Mouse (Mus musculus) liver, adult 2 months (tissue): ENCODE measurements around the gene Herc2. TPM values are rescaled to one million over a fixed set of nuclear protein-coding genes. Genes with fewer than 3 reads are reported as not detected.

Experiments
- DNase-seq: peaks from one replicate; pipeline ENCODE4 v3.0.0-alpha.2; 2011; ENCODE audit warnings: low read depth, low spot score; ENCODE audit errors: extremely low read depth
- H3K27ac ChIP-seq: fragments of 200-500 bp; replicated peaks from 2 replicates; pipeline ENCODE4 v1.5.1; 2012; ENCODE audit warnings: low read depth, mild to moderate bottlenecking, control low read depth, inconsistent platforms, low read length; ENCODE audit not compliant: insufficient read depth
- H3K27me3 ChIP-seq: fragments of 200-500 bp; 2 replicates; pipeline ENCODE4 v1.6.1; 2012; ENCODE audit warnings: mild to moderate bottlenecking, moderate library complexity, low read length, inconsistent platforms; ENCODE audit not compliant: control insufficient read depth, insufficient read depth
- H3K36me3 ChIP-seq: fragments of 200-500 bp; 2 replicates; pipeline ENCODE4 v1.6.1; 2012; ENCODE audit warnings: low read length, inconsistent platforms; ENCODE audit not compliant: control insufficient read depth, insufficient read depth
- H3K4me1 ChIP-seq: fragments of 200-500 bp; 2 replicates; pipeline ENCODE4 v1.6.1; 2011; ENCODE audit warnings: low read length; ENCODE audit not compliant: control insufficient read depth, insufficient read depth
- H3K4me3 ChIP-seq: fragments of 200-500 bp; 2 replicates; pipeline ENCODE4 v1.5.1; 2011; ENCODE audit warnings: low read depth, mild to moderate bottlenecking, control low read depth, low read length, moderate library complexity; ENCODE audit not compliant: insufficient read depth
- H3K79me2 ChIP-seq: fragments of 200-500 bp; 2 replicates; pipeline ENCODE4 v1.6.1; 2012; ENCODE audit warnings: inconsistent platforms, mild to moderate bottlenecking, low read length, moderate library complexity; ENCODE audit not compliant: control insufficient read depth, insufficient read depth
- H3K9ac ChIP-seq: fragments of 200-500 bp; 2 replicates; pipeline ENCODE4 v1.6.1; 2012; ENCODE audit warnings: low read depth, mild to moderate bottlenecking, control low read depth, inconsistent platforms, low read length
- CTCF ChIP-seq: fragments of 200-500 bp; IDR thresholded peaks from 2 replicates; pipeline ENCODE4 v1.5.1; 2011; ENCODE audit warnings: low read depth, low read length, control low read depth
- POLR2A ChIP-seq: fragments of 200-500 bp; IDR thresholded peaks from 2 replicates; pipeline ENCODE4 v1.6.1; 2011; ENCODE audit warnings: low read length, control low read depth; ENCODE audit not compliant: insufficient read depth; ENCODE audit errors: extremely low read depth
- WGBS: fragments of 180-500 bp; shearing (Covaris S2); methylation state at CpG from one replicate; pipeline ENCODE4 v1.1.7; 2018; 5-methylcytosine and 5-hydroxymethylcytosine counted together
- polyA plus RNA-seq: library from polyadenylated mRNA; depleted of rRNA; stranded (reverse); fragments of >200 nt; gene quantifications from 2 replicates; pipeline ENCODE4 v1.2.3, GENCODE M21; 2012
- total RNA-seq: library from RNA; depleted of rRNA; stranded (reverse); fragments of >200 nt; gene quantifications from 2 replicates; pipeline ENCODE4 v1.2.3, GENCODE M21; 2014

Herc2 gene
- total and polyA plus RNA-seq, 2 experiments = 9.8 to 15.9 TPM

DNA sequence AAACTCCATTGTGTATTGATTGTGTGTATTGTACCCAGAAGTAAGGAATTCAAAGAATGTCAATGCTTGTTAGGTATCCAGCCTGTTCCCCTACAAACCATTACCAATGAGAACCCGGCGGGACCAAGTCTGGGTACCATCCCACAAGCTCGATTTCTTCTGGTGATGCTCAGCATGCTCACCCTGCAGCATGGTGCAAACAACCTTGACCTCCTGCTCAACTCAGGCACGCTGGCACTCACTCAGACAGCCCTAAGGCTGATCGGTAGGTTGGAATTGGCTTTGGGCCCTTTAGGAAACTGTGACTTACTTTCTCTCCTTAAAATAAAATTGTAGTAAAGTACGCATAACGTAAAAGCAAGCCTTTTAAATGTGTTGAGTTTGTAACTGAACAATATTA lies 88.7 kb downstream of the Herc2 start:
- DNase-seq = peak; percentile 27
- 73% methylated on average over 7 of the region's 7 CpGs for WGBS

DNA sequence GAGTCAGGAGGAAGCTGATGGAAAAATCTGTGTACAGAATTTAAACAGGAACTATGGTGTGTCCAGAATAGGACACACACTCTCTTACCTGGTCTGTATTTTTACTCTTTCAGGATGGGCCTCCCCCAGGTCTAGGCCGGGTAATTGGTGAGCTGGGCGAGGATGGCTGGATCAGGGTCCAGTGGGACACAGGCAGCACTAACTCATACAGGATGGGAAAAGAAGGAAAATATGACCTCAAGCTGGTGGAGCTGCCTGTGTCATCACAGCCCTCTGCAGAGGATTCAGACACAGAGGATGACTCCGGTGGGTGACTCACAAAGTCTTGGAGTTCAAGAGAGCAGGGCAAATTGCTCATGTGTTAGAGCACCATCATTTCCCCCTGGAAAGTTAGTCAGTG lies 96.4 kb downstream of the Herc2 start:
- TF ChIP-seq CTCF (no peak), POLR2A (no peak)
- no peaks in the 10 kb centered on the region; the same call in 1 of the 2 replicates for H3K4me1 ChIP-seq
- no peaks in the 10 kb centered on the region for H3K27me3 ChIP-seq
- H3K36me3 ChIP-seq = peaks cover 52% of the 10 kb centered on the region
- no peak overlapping the region for H3K27ac ChIP-seq
- no peak overlapping the region for H3K4me3 ChIP-seq
- WGBS = 97% methylated on average over 3 of the region's 3 CpGs
- no peak overlapping the region for H3K9ac ChIP-seq
- DNase-seq = no peak
- H3K79me2 ChIP-seq = no peaks in the 10 kb centered on the region

More for the DNA sequence above, 88.7 kb downstream of the Herc2 start:
- Histone ChIP-seq H3K9ac (no peak overlapping the region), H3K27me3 (no peaks in the 10 kb centered on the region), H3K4me3 (no peak overlapping the region), H3K27ac (no peak overlapping the region), H3K4me1 (no peaks in the 10 kb centered on the region; the same call in 1 of the 2 replicates), H3K79me2 (no peaks in the 10 kb centered on the region; the same call in 1 of the 2 replicates), H3K36me3 (peaks cover 51% of the 10 kb centered on the region)
- no peak for TF ChIP-seq POLR2A
- no peak for TF ChIP-seq CTCF

DNA sequence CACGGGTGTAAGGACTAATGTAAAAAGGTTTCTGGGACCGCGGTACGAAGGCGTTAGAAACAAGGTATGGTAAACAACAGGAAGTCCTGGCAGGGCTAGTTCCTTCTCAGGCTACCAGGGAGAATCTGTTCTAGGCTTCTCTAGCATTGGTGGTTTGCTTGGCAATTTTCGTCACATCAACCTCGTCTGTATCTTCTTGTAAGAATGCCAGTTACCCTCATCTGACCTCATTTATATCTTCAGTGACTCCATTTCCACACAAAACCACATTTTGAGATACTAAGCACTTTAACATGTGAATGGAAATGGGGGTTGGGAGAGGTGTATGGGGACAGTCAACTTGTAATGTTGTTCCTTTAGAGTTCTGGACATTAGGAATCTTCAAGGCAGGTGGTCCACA lies 98.9 kb downstream of the Herc2 start:
- Histone ChIP-seq H3K79me2 (no peaks in the 10 kb centered on the region), H3K27me3 (no peaks in the 10 kb centered on the region), H3K27ac (no peak overlapping the region), H3K4me3 (no peak overlapping the region), H3K9ac (no peak overlapping the region), H3K4me1 (peaks cover 6% of the 10 kb centered on the region; the same call in 1 of the 2 replicates), H3K36me3 (peaks cover 58% of the 10 kb centered on the region)
- DNase-seq = no peak
- WGBS = 90% methylated on average over 7 of the region's 7 CpGs
- TF ChIP-seq POLR2A (no peak), CTCF (no peak)

DNA sequence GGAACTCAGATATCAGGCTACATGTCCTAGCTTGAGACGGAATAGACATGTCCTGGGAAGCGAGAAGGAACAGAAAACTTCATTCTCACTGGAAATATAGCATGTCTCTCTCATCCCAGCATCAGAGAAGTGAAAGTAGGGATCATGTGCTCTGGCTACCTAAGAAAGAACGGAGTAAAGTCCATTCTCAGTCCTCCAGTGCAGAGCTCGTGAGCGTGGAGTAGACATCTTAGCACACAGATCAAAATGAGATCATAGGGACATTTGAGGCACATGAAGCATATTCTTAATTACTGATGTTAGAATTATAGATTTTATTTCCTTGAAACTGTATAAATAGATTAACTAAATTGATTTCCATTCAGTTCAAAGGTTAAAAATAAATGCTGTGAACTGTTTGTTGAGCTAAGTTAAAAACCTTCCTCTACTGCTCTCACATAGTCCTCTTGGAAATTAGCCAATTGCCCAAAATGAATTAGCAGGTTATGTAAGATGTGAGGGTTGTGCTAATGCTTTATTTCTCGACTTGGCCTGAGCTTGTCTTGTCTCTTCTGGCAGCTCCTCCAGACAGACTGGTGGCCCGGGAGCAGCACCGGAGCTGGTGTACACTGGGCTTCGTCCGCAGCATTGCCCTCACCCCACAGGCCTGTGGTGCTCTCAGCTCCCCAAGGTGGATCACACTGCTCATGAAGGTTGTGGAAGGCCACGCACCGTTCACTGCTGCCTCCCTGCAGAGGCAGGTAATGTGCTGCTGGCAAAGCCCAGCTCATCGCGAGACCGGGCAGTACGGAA lies 102.1 kb downstream of the Herc2 start:
- Histone ChIP-seq H3K4me3 (no peak overlapping the region), H3K4me1 (peaks cover 6% of the 10 kb centered on the region; the same call in 1 of the 2 replicates), H3K36me3 (peaks cover 63% of the 10 kb centered on the region), H3K79me2 (no peaks in the 10 kb centered on the region), H3K27ac (no peak overlapping the region), H3K27me3 (no peaks in the 10 kb centered on the region), H3K9ac (no peak overlapping the region)
- DNase-seq = peak; percentile 47
- 72% methylated on average over 16 of the region's 16 CpGs for WGBS
- TF ChIP-seq POLR2A = no peak
- TF ChIP-seq CTCF = no peak

DNA sequence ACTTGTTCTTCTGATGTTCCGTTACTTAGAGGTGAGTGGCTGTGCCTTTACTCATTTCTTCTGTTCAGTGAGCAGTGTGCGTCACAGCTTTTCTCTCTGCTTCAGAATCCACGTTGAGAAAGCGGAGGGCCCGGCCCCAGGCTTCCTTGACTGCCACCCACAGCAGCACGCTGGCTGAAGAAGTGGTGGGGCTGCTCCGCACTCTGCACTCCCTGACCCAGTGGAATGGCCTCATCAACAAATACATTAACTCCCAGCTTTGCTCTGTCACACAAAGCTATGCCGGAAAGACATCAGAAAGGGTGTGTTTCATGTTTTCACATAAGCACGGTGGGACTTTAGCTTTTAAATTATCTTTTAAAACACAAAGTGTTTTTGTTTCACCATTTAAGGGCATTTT lies 103.2 kb downstream of the Herc2 start:
- Histone ChIP-seq H3K4me3 (no peak overlapping the region), H3K79me2 (no peaks in the 10 kb centered on the region), H3K4me1 (peaks cover 6% of the 10 kb centered on the region; the same call in 1 of the 2 replicates), H3K27me3 (no peaks in the 10 kb centered on the region), H3K9ac (no peak overlapping the region), H3K27ac (no peak overlapping the region), H3K36me3 (peaks cover 65% of the 10 kb centered on the region)
- TF ChIP-seq CTCF (no peak), POLR2A (no peak)
- 96% methylated on average over 9 of the region's 9 CpGs for WGBS
- no peak for DNase-seq

- no peak for DNase-seq
- TF ChIP-seq CTCF (no peak), POLR2A (no peak)
These were observed 103.6 kb downstream of the Herc2 start for GRCm38 (mm10) chr7:56153625-56154024.

More at GRCm38 (mm10) chr7:56153625-56154024, 103.6 kb downstream of the Herc2 start:
- WGBS = 96% methylated on average over 12 of the region's 12 CpGs
- Histone ChIP-seq H3K27me3 (no peaks in the 10 kb centered on the region), H3K27ac (no peak overlapping the region), H3K9ac (no peak overlapping the region), H3K79me2 (no peaks in the 10 kb centered on the region), H3K4me1 (peaks cover 6% of the 10 kb centered on the region; the same call in 1 of the 2 replicates), H3K36me3 (peaks cover 64% of the 10 kb centered on the region), H3K4me3 (no peak overlapping the region)
